Mouse (Mus musculus) bone marrow, adult 2 months (tissue): ENCODE results near the gene Pgap3.

Source experiments
- CTCF ChIP-seq: fragments of 200-500 bp; IDR thresholded peaks from 2 replicates; pipeline ENCODE4 v1.5.1; 2011; ENCODE audit warnings: low read length, control low read depth; ENCODE audit not compliant: control insufficient read depth, insufficient read depth
- POLR2A ChIP-seq: fragments of 200-500 bp; IDR thresholded peaks from 2 replicates; pipeline ENCODE4 v1.6.1; 2011; ENCODE audit warnings: low read depth, mild to moderate bottlenecking, control low read depth, low read length, borderline replicate concordance; ENCODE audit not compliant: control insufficient read depth

GRCm38 (mm10) chr11:98360866-98361521, 39.3 kb downstream of the Pgap3 start:
- TF ChIP-seq POLR2A: no peak
- no peak for TF ChIP-seq CTCF
